Mouse (Mus musculus) Patski (cell line): ENCODE data around the gene Spns3. TPM values are rescaled to one million over a fixed set of nuclear protein-coding genes. Genes with fewer than 3 reads are reported as not detected.

Source experiments
- ATAC-seq: fragments of 100-300 bp; one replicate; pipeline ENCODE4 v1.8.0; 2021
- CTCF ChIA-PET: fragments of 350-600 bp; sonication (Branson Sonifier 250); formaldehyde crosslinking; loops from one replicate; lab custom pipeline; 2022; ENCODE audit warnings: inconsistent platforms; lab: Charles Lee
- POLR2A ChIA-PET: fragments of 350-600 bp; sonication (Branson Sonifier 250); formaldehyde crosslinking; loops from one replicate; lab custom pipeline; 2022; ENCODE audit warnings: antibody characterized with exemption, inconsistent platforms; lab: Charles Lee
- DNase-seq: peaks from one replicate; pipeline ENCODE4 v3.0.0-alpha.2; 2011; ENCODE audit warnings: low read depth, low spot score
- H3K27me3 ChIP-seq: fragments of 371-371 bp; one replicate; pipeline ENCODE4 v1.5.1; 2021
- CTCF ChIP-seq: fragments of 100-300 bp; IDR thresholded peaks from one replicate; pipeline ENCODE4 v1.5.1; 2021
- in situ Hi-C: fragments of 300-500 bp; cut with MboI; formaldehyde crosslinking; loops from 3 replicates; pipeline ENCODE4 v1.11.1; 2018; ENCODE audit warnings: low pct_unique_long_range_greater_than_20kb, mixed read lengths
- polyA plus RNA-seq: library from polyadenylated mRNA; unstranded; gene quantifications from one replicate; pipeline ENCODE4 v1.2.3, GENCODE M21; 2021

The Spns3 gene
- polyA plus RNA-seq, 1 experiment from 2014 or later = 7.8 TPM

DNA sequence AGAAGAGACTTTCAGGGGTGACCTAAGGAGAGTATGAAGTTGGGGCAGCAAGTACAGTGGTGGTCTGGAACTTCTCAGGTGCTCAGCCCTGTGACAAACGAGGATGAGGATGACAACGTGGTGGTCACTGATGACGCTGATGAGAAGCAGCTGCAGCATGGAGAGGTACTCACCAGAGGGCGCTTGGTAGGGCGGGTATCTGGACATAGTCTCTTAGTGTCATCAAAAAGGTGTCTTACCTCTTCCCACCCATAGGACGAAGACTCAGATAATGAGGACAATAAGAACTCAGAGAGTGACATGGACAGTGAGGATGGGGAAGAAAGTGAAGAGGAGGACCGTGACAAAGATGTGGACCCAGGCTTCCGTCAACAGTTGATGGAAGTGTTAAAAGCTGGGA lies 102.8 kb downstream of the Spns3 start:
- POLR2A ChIA-PET = no interaction called here
- no peak for TF ChIP-seq CTCF
- CTCF ChIA-PET = no interaction called here
- no peak for DNase-seq
- in situ Hi-C loops = no loop called here
- ATAC-seq = no peak
- H3K27me3 ChIP-seq = no peaks in the 10 kb centered on the region

DNA sequence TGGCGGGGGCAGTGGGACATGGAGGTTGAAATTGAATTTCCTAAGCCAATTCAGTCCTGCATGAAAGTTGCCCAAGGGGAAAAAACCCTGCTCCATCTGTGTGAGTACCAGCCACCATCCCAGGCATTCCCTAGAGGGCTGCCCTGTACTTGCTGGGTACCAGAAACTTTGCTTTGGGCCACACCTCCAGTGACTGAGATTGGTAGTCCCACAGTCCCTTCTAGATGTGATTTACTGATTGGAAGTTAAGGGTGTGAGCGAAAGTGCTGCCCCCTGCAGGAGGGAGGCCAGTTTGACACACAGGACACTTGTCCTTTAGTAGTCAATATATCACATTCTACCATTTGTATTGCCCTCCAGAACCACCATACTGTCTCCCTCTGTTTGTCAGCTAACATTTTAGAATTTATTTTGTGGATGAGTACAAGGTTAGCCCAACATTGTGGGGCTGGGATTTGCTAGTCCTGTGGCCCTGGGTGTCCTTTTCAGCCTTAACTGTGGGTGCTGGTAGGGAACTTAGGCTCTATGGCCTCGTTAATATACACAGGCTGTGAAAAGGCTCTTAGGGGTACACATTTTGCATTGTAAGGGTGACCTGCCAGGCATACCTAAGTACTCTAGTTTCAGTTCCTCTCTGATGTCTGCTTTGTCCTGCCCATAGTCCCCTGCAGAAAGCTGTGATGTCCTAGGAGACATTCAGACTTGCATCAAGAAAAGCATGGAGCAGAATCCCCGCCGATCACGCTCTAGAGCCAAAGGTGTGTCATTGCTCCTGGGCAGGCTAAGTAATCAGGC lies 103.8 kb downstream of the Spns3 start:
- ChIA-PET POLR2A (no interaction called here), CTCF (no interaction called here)
- in situ Hi-C loops = no loop called here
- DNase-seq (no peak), ATAC-seq (no peak)
- H3K27me3 ChIP-seq = no peaks in the 10 kb centered on the region
- no peak for TF ChIP-seq CTCF

Other genes starting within 250 kb of the Spns3 start
- gene Xaf1, start 248.9 kb downstream of the Spns3 start, polyA plus RNA-seq = 8.6 TPM
- not detected for gene Fbxo39, start 236.1 kb downstream of the Spns3 start, polyA plus RNA-seq
- gene Tekt1, start 188.1 kb downstream of the Spns3 start, polyA plus RNA-seq = not detected
- 18.8 TPM for gene Smtnl2, start 138.8 kb downstream of the Spns3 start, polyA plus RNA-seq
- 0.23 TPM for gene Ggt6, start 115.0 kb downstream of the Spns3 start, polyA plus RNA-seq
- 184 TPM for gene Mybbp1a, start 109.2 kb downstream of the Spns3 start, polyA plus RNA-seq
- 111 TPM for gene Spns2, start 60.6 kb downstream of the Spns3 start, polyA plus RNA-seq
- 53.6 TPM for gene Ube2g1, start 56.8 kb upstream of the Spns3 start, polyA plus RNA-seq
- gene Ankfy1, start 139.5 kb upstream of the Spns3 start, polyA plus RNA-seq = 42.8 TPM
- 9.3 TPM for gene Cyb5d2, start 245.6 kb upstream of the Spns3 start, polyA plus RNA-seq
- gene Zzef1, start 245.7 kb upstream of the Spns3 start, polyA plus RNA-seq = 19.5 TPM